Mouse (Mus musculus): ENCODE results near the gene Hist1h1e. TPM values are rescaled to one million over a fixed set of nuclear protein-coding genes. Genes with fewer than 3 reads are reported as not detected.
"Not testable (repeated sequence)": the region's sequence is repeated elsewhere in the genome, so short reads cannot be mapped to it uniquely, and the experiment has no call there.

Hist1h1e gene
- total and polyA plus RNA-seq, 3 experiments: 4.0 to 1,109 (median 254) TPM

DNA sequence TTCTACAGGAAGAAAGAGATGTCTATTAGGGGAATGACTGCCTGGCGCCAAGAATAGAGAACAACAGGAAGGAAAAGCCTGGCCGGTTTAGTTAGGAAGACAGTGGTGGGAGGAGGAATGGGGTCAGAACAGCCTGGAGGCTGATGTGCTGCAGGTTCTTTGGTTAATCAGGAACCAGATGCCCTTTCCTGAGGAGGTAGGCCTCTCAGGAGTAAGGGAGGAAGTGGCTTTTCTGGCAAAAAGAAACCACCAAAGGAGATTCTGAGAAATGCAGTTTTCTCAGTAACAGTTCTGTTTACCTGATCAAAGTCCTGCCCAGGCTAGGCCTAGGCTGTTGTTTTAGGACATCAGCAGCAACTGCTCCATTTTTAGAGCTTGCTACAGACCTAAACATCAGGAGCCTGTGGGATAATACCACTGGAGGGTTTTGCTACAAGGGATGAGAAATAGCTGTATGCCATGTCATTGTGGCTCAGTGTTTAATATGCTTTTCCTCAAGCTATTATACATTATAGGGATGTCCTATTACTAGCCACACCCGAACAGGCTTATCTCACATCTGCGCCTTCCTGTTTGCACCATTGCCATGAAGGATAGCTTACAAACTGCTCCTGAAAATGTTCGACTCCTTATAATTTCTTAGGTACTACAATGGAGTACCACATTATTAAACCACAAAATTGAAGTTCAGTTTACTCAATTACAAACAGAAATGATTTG lies 29.1 kb downstream of the Hist1h1e start:
- peak; percentile 28 for DNase-seq (ENCODE audit: low spot score)
- ATAC-seq (ENCODE audit: extremely low read depth, insufficient number of reproducible peaks, low FRiP score, poor library complexity, severe bottlenecking): peak; percentile 47; the same call in 1 of the 2 replicates
- no peaks in the 10 kb centered on the region for H3K36me3 ChIP-seq (replicated peaks)
- H3K9me3 ChIP-seq (replicated peaks): no peaks in the 10 kb centered on the region
- no peaks in the 10 kb centered on the region for H3K27me3 ChIP-seq (ENCODE audit: insufficient read depth, low read length)
- peaks cover 82% of the 10 kb centered on the region for H3K4me1 ChIP-seq (ENCODE audit: insufficient read depth, low read depth, low read length)
- H3K4me3 ChIP-seq (ENCODE audit: low read depth, low read length): no peak overlapping the region
- TF ChIP-seq GATA1 (IDR thresholded peaks at IDR 0.05; ENCODE audit: borderline replicate concordance, low read length) (no peak), TAL1 (conservative IDR thresholded peaks at IDR 0.05; ENCODE audit: low read depth, low read length) (no peak), CTCF (IDR thresholded peaks at IDR 0.05; ENCODE audit: low read depth, low read length) (no peak), POLR2AphosphoS5 (IDR thresholded peaks at IDR 0.05; ENCODE audit: insufficient replicate concordance, low read depth, low read length) (no peak), GATA2 (IDR thresholded peaks at IDR 0.05; ENCODE audit: borderline replicate concordance, low read depth, low read length) (no peak)

GRCm38 (mm10) chr13:23592614-23593013 lies 29.7 kb downstream of the Hist1h1e start:
- no peak for DNase-seq (ENCODE audit: low spot score)
- H3K4me1 ChIP-seq (ENCODE audit: insufficient read depth, low read depth, low read length): peaks cover 77% of the 10 kb centered on the region
- H3K9me3 ChIP-seq (replicated peaks): no peaks in the 10 kb centered on the region
- H3K4me3 ChIP-seq (ENCODE audit: low read depth, low read length): no peak overlapping the region
- H3K27me3 ChIP-seq (ENCODE audit: insufficient read depth, low read length): no peaks in the 10 kb centered on the region
- no peaks in the 10 kb centered on the region for H3K36me3 ChIP-seq (replicated peaks)
- no peak for ATAC-seq (ENCODE audit: extremely low read depth, insufficient number of reproducible peaks, low FRiP score, poor library complexity, severe bottlenecking)
- TF ChIP-seq POLR2AphosphoS5 (IDR thresholded peaks at IDR 0.05; ENCODE audit: insufficient replicate concordance, low read depth, low read length): no peak
- no peak for TF ChIP-seq GATA2 (IDR thresholded peaks at IDR 0.05; ENCODE audit: borderline replicate concordance, low read depth, low read length)
- no peak for TF ChIP-seq TAL1 (conservative IDR thresholded peaks at IDR 0.05; ENCODE audit: low read depth, low read length)
- TF ChIP-seq CTCF (IDR thresholded peaks at IDR 0.05; ENCODE audit: low read depth, low read length): no peak
- no peak for TF ChIP-seq GATA1 (IDR thresholded peaks at IDR 0.05; ENCODE audit: borderline replicate concordance, low read length)

GRCm38 (mm10) chr13:23591886-23592285 lies 30.5 kb downstream of the Hist1h1e start:
- not testable (repeated sequence) for H3K9me3 ChIP-seq (replicated peaks); H3K27me3 ChIP-seq (ENCODE audit: insufficient read depth, low read length); H3K36me3 ChIP-seq (replicated peaks); DNase-seq (ENCODE audit: low spot score); H3K4me3 ChIP-seq (ENCODE audit: low read depth, low read length); ATAC-seq (ENCODE audit: extremely low read depth, insufficient number of reproducible peaks, low FRiP score, poor library complexity, severe bottlenecking)
- H3K4me1 ChIP-seq (ENCODE audit: insufficient read depth, low read depth, low read length): peaks cover 74% of the 10 kb centered on the region
- peak; percentile 50 for TF ChIP-seq TAL1 (conservative IDR thresholded peaks at IDR 0.05; ENCODE audit: low read depth, low read length)

GRCm38 (mm10) chr13:23591206-23591605 lies 31.2 kb downstream of the Hist1h1e start:
- ATAC-seq (ENCODE audit: extremely low read depth, insufficient number of reproducible peaks, low FRiP score, poor library complexity, severe bottlenecking): no peak
- H3K4me1 ChIP-seq (ENCODE audit: insufficient read depth, low read depth, low read length): peaks cover 76% of the 10 kb centered on the region
- no peaks in the 10 kb centered on the region for H3K36me3 ChIP-seq (replicated peaks)
- no peak for DNase-seq (ENCODE audit: low spot score)
- H3K9me3 ChIP-seq (replicated peaks): no peaks in the 10 kb centered on the region
- H3K4me3 ChIP-seq (ENCODE audit: low read depth, low read length): no peak overlapping the region
- no peaks in the 10 kb centered on the region for H3K27me3 ChIP-seq (ENCODE audit: insufficient read depth, low read length)
- no peak for TF ChIP-seq GATA2 (IDR thresholded peaks at IDR 0.05; ENCODE audit: borderline replicate concordance, low read depth, low read length)
- no peak for TF ChIP-seq GATA1 (IDR thresholded peaks at IDR 0.05; ENCODE audit: borderline replicate concordance, low read length)
- TF ChIP-seq POLR2AphosphoS5 (IDR thresholded peaks at IDR 0.05; ENCODE audit: insufficient replicate concordance, low read depth, low read length): no peak
- no peak for TF ChIP-seq CTCF (IDR thresholded peaks at IDR 0.05; ENCODE audit: low read depth, low read length)
- no peak for TF ChIP-seq TAL1 (conservative IDR thresholded peaks at IDR 0.05; ENCODE audit: low read depth, low read length)

- ATAC-seq (ENCODE audit: extremely low read depth, insufficient number of reproducible peaks, low FRiP score, poor library complexity, severe bottlenecking): no peak
- Histone ChIP-seq H3K9me3 (replicated peaks) (no peaks in the 10 kb centered on the region), H3K27me3 (ENCODE audit: insufficient read depth, low read length) (no peaks in the 10 kb centered on the region), H3K4me3 (ENCODE audit: low read depth, low read length) (no peak overlapping the region; the same call in 1 of the 2 replicates), H3K4me1 (ENCODE audit: insufficient read depth, low read depth, low read length) (peaks cover 63% of the 10 kb centered on the region), H3K36me3 (replicated peaks) (no peaks in the 10 kb centered on the region)
- TF ChIP-seq GATA2 (IDR thresholded peaks at IDR 0.05; ENCODE audit: borderline replicate concordance, low read depth, low read length) (no peak), POLR2AphosphoS5 (IDR thresholded peaks at IDR 0.05; ENCODE audit: insufficient replicate concordance, low read depth, low read length) (no peak), CTCF (IDR thresholded peaks at IDR 0.05; ENCODE audit: low read depth, low read length) (no peak), GATA1 (IDR thresholded peaks at IDR 0.05; ENCODE audit: borderline replicate concordance, low read length) (no peak), TAL1 (conservative IDR thresholded peaks at IDR 0.05; ENCODE audit: low read depth, low read length) (no peak)
- DNase-seq (ENCODE audit: low spot score): no peak
Measured at GRCm38 (mm10) chr13:23586940-23587225, 35.5 kb downstream of the Hist1h1e start.

- Histone ChIP-seq H3K4me3 (ENCODE audit: low read depth, low read length) (peak overlapping the region; percentile 4; the same call in 1 of the 2 replicates), H3K9me3 (replicated peaks) (no peaks in the 10 kb centered on the region), H3K27me3 (ENCODE audit: insufficient read depth, low read length) (no peaks in the 10 kb centered on the region), H3K4me1 (ENCODE audit: insufficient read depth, low read depth, low read length) (peaks cover 62% of the 10 kb centered on the region), H3K36me3 (replicated peaks) (no peaks in the 10 kb centered on the region)
- DNase-seq (ENCODE audit: low spot score): no peak
- ATAC-seq (ENCODE audit: extremely low read depth, insufficient number of reproducible peaks, low FRiP score, poor library complexity, severe bottlenecking): no peak
- TF ChIP-seq GATA2 (IDR thresholded peaks at IDR 0.05; ENCODE audit: borderline replicate concordance, low read depth, low read length) (no peak), POLR2AphosphoS5 (IDR thresholded peaks at IDR 0.05; ENCODE audit: insufficient replicate concordance, low read depth, low read length) (no peak), GATA1 (IDR thresholded peaks at IDR 0.05; ENCODE audit: borderline replicate concordance, low read length) (no peak), TAL1 (conservative IDR thresholded peaks at IDR 0.05; ENCODE audit: low read depth, low read length) (no peak), CTCF (IDR thresholded peaks at IDR 0.05; ENCODE audit: low read depth, low read length) (no peak)
Measured at GRCm38 (mm10) chr13:23586099-23586939, 36.0 kb downstream of the Hist1h1e start.

Data from G1E (cell line).